Comparison of ENCODE assay signal across 9 mouse cellular contexts in genomic region chr16:33583333-33583732, GRCm38 (mm10).
DNase-seq lines count a peak whose midpoint lies in the region; ATAC-seq lines count a peak whose summit lies in the region.
"Had no signal": no experiment of that assay in that cellular context is flagged by ENCODE, and none has a peak within 500 bp of the region (broad histone marks: within the 10 kb centered on the region; RNA-seq: fewer than 3 reads in every experiment).

No protein-coding gene starts in this region.

- intact Hi-C loops in heart, postnatal 36 days (cut with DNase I) = loop anchor here (5.0 kb wide), 1 partner anchor 114 kb away; no protein-coding TSS in a partner anchor

- no peaks in the 10 kb centered on the region for H3K36me3 ChIP-seq in heart, embryonic 13.5 days
- no peaks in the 10 kb centered on the region for H3K36me3 ChIP-seq in neural tube, embryonic 13.5 days
- H3K36me3 ChIP-seq in neural tube, embryonic 15.5 days = no peaks in the 10 kb centered on the region
- no peaks in the 10 kb centered on the region for H3K36me3 ChIP-seq in limb, embryonic 10.5 days
- H3K36me3 ChIP-seq in stomach, embryonic 15.5 days = no peaks in the 10 kb centered on the region
- H3K36me3 ChIP-seq: hindbrain, embryonic 15.5 days had no signal

- WGBS in heart, embryonic 13.5 days = 42% methylated on average over 3 of the region's 3 CpGs
- 56% methylated on average over 3 of the region's 3 CpGs for WGBS in neural tube, embryonic 13.5 days
- 58% methylated on average over 3 of the region's 3 CpGs for WGBS in neural tube, embryonic 15.5 days
- 73% methylated on average over 3 of the region's 3 CpGs for WGBS in limb, embryonic 10.5 days
- 64% methylated on average over 3 of the region's 3 CpGs for WGBS in stomach, embryonic 15.5 days

- no peak for DNase-seq in heart, postnatal 36 days
- no peak for DNase-seq in limb, embryonic 10.5 days (ENCODE audit: low spot score)
- no peak for DNase-seq in frontal cortex, postnatal 25 days (ENCODE audit: low spot score in 2 of 2)
- no peak for DNase-seq in adrenal gland, postnatal 10 days

- peak overlapping the region; percentile 92 for H3K27ac ChIP-seq in heart, embryonic 13.5 days (replicated peaks)
- peak overlapping the region; percentile 86 for H3K27ac ChIP-seq in neural tube, embryonic 13.5 days (replicated peaks)
- H3K27ac ChIP-seq in neural tube, embryonic 15.5 days (replicated peaks) = no peak overlapping the region; the same call in 1 of the 2 replicates
- peak overlapping the region; percentile 90 for H3K27ac ChIP-seq in limb, embryonic 10.5 days
- H3K27ac ChIP-seq in stomach, embryonic 15.5 days = peak overlapping the region; percentile 92

- no peak for ATAC-seq in heart, embryonic 13.5 days (ENCODE audit: extremely low read depth, insufficient number of reproducible peaks, low FRiP score, low TSS enrichment)
- no peak for ATAC-seq in neural tube, embryonic 13.5 days (ENCODE audit: low read depth)
- ATAC-seq in neural tube, embryonic 15.5 days (ENCODE audit: low FRiP score) = no peak
- no peak for ATAC-seq in stomach, embryonic 15.5 days (ENCODE audit: insufficient read depth, low FRiP score, low read depth)

- no peaks in the 10 kb centered on the region for H3K9me3 ChIP-seq in heart, embryonic 13.5 days
- no peaks in the 10 kb centered on the region for H3K9me3 ChIP-seq in neural tube, embryonic 13.5 days
- no peaks in the 10 kb centered on the region for H3K9me3 ChIP-seq in neural tube, embryonic 15.5 days (replicated peaks)
- H3K9me3 ChIP-seq in limb, embryonic 10.5 days (replicated peaks) = no peaks in the 10 kb centered on the region
- H3K9me3 ChIP-seq in stomach, embryonic 15.5 days = no peaks in the 10 kb centered on the region
- H3K9me3 ChIP-seq: hindbrain, embryonic 15.5 days had no signal

- no peak overlapping the region for H3K4me3 ChIP-seq in heart, embryonic 13.5 days
- H3K4me3 ChIP-seq in neural tube, embryonic 13.5 days = no peak overlapping the region
- H3K4me3 ChIP-seq in neural tube, embryonic 15.5 days (replicated peaks) = no peak overlapping the region
- peak overlapping the region; percentile 42; the same call in 1 of the 2 replicates for H3K4me3 ChIP-seq in limb, embryonic 10.5 days
- no peak overlapping the region for H3K4me3 ChIP-seq in stomach, embryonic 15.5 days (replicated peaks)

- no peaks in the 10 kb centered on the region for H3K27me3 ChIP-seq in heart, embryonic 13.5 days (replicated peaks)
- no peaks in the 10 kb centered on the region for H3K27me3 ChIP-seq in neural tube, embryonic 13.5 days
- no peaks in the 10 kb centered on the region for H3K27me3 ChIP-seq in neural tube, embryonic 15.5 days (replicated peaks)
- H3K27me3 ChIP-seq in limb, embryonic 10.5 days (ENCODE audit: low read depth, poor library complexity, severe bottlenecking) = no peaks in the 10 kb centered on the region
- no peaks in the 10 kb centered on the region for H3K27me3 ChIP-seq in stomach, embryonic 15.5 days (replicated peaks)
- H3K27me3 ChIP-seq: hindbrain, embryonic 15.5 days had no signal

- peak overlapping the region; percentile 63 for H3K4me2 ChIP-seq in heart, embryonic 13.5 days
- no peak overlapping the region for H3K4me2 ChIP-seq in neural tube, embryonic 13.5 days
- no peak overlapping the region for H3K4me2 ChIP-seq in neural tube, embryonic 15.5 days
- peak overlapping the region; percentile 42; the same call in 1 of the 2 replicates for H3K4me2 ChIP-seq in stomach, embryonic 15.5 days

- peak overlapping the region; percentile 62; the same call in 1 of the 2 replicates for H3K9ac ChIP-seq in heart, embryonic 13.5 days
- H3K9ac ChIP-seq in neural tube, embryonic 13.5 days = 0 out of 2 replicates have a peak overlapping the region, but pooled peaks have one; percentile 22
- no peak overlapping the region for H3K9ac ChIP-seq in neural tube, embryonic 15.5 days (replicated peaks)
- H3K9ac ChIP-seq in stomach, embryonic 15.5 days = no peak overlapping the region
- H3K9ac ChIP-seq: hindbrain, embryonic 15.5 days had no signal

- peaks cover 80% of the 10 kb centered on the region for H3K4me1 ChIP-seq in heart, embryonic 13.5 days
- peaks cover 47% of the 10 kb centered on the region for H3K4me1 ChIP-seq in neural tube, embryonic 13.5 days (replicated peaks)
- peaks cover 30% of the 10 kb centered on the region for H3K4me1 ChIP-seq in neural tube, embryonic 15.5 days
- peaks cover 59% of the 10 kb centered on the region for H3K4me1 ChIP-seq in limb, embryonic 10.5 days
- H3K4me1 ChIP-seq in stomach, embryonic 15.5 days = peaks cover 53% of the 10 kb centered on the region

Comparison
In these comparisons a context has a peak if more than half of its experiments do, and no peak if none do; other contexts are left out.
1. H3K9ac ChIP-seq: peak in heart, embryonic 13.5 days (single experiment) and neural tube, embryonic 13.5 days (single experiment); none in neural tube, embryonic 15.5 days (single experiment) and stomach, embryonic 15.5 days (single experiment).
2. H3K4me2 ChIP-seq: peak in heart, embryonic 13.5 days (single experiment) and stomach, embryonic 15.5 days (single experiment); none in neural tube, embryonic 13.5 days (single experiment) and neural tube, embryonic 15.5 days (single experiment).